Mouse (Mus musculus) lung, adult 2 months (tissue): Measurements from ENCODE around the gene Thrb.

Experiments
- CTCF ChIP-seq: fragments of 200-500 bp; IDR thresholded peaks from 2 replicates; pipeline ENCODE4 v1.5.1; 2011; ENCODE audit warnings: mild to moderate bottlenecking, low read length, control low read depth; ENCODE audit not compliant: insufficient read depth
- POLR2A ChIP-seq: fragments of 200-500 bp; IDR thresholded peaks from 2 replicates; pipeline ENCODE4 v1.6.1; 2011; ENCODE audit warnings: low read depth, mild to moderate bottlenecking, control low read depth, low read length, borderline replicate concordance; ENCODE audit errors: extremely low read depth

DNA sequence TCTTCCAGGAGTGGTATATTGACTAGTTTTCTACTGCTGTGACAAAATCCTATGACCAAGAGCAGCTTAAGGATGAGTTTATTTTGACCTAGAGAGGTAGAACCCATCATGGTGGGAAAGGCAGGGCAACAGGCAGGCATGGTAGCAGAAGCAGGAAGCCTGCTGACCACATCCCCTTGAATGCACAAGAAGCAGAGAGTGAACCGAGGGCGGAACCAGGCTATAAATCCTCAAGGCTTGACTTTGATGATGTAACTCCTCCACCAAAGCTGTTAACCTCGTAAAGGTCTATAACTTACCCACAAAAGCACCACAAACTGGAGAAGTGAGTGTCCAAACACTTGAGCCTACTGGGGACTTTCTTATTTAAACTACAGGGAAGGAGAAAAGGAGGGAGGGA lies 251.1 kb downstream of the Thrb start:
- TF ChIP-seq CTCF (no peak), POLR2A (no peak)
